Mouse (Mus musculus) spleen, adult 12 weeks (tissue): ENCODE measurements at regions not wholly inside any gene's neighbourhood (a gene's known extent, or its start where the extent isn't known, plus 50 kb on each side); places are given as distances from the start of the nearest gene placed in this dataset.

Source experiments
- DNase-seq: peaks from one replicate; pipeline ENCODE4 v3.0.0; 2022; ENCODE audit warnings: low spot score

GRCm38 (mm10) chr3:149275478-149276132 lies 285.2 kb upstream of the Adgrl2 start:
- no peak for DNase-seq

- DNase-seq, result no peak
Observed at GRCm38 (mm10) chr3:149274987-149275386, 284.6 kb upstream of the Adgrl2 start.

- DNase-seq, result no peak
Observed at GRCm38 (mm10) chr3:149273993-149274692, 283.8 kb upstream of the Adgrl2 start.

- no peak for DNase-seq
Observed at GRCm38 (mm10) chr3:149270459-149270858, 280.1 kb upstream of the Adgrl2 start.

GRCm38 (mm10) chr3:149262332-149262970 lies 272.1 kb upstream of the Adgrl2 start:
- DNase-seq, result no peak

- DNase-seq, result no peak
Observed at GRCm38 (mm10) chr3:149261764-149262163, 271.4 kb upstream of the Adgrl2 start.

GRCm38 (mm10) chr3:149258826-149259225 lies 268.5 kb upstream of the Adgrl2 start:
- no peak for DNase-seq

GRCm38 (mm10) chr3:149256891-149257290 lies 266.5 kb upstream of the Adgrl2 start:
- no peak for DNase-seq

GRCm38 (mm10) chr3:149253080-149253479 lies 262.7 kb upstream of the Adgrl2 start:
- no peak for DNase-seq

GRCm38 (mm10) chr3:149252144-149252543 lies 261.8 kb upstream of the Adgrl2 start:
- DNase-seq, result no peak

GRCm38 (mm10) chr3:149247626-149247987 lies 257.3 kb upstream of the Adgrl2 start:
- no peak for DNase-seq

- DNase-seq, result no peak
Observed at GRCm38 (mm10) chr3:149246935-149247625, 256.7 kb upstream of the Adgrl2 start.

GRCm38 (mm10) chr3:149239664-149240063 lies 249.3 kb upstream of the Adgrl2 start:
- DNase-seq, result no peak

GRCm38 (mm10) chr3:149238076-149238475 lies 247.7 kb upstream of the Adgrl2 start:
- no peak for DNase-seq

- no peak for DNase-seq
Observed at GRCm38 (mm10) chr3:149235183-149235582, 244.8 kb upstream of the Adgrl2 start.

- no peak for DNase-seq
Observed at GRCm38 (mm10) chr3:149233691-149234131, 243.4 kb upstream of the Adgrl2 start.

GRCm38 (mm10) chr3:149233191-149233641 lies 242.9 kb upstream of the Adgrl2 start:
- DNase-seq, result no peak

- DNase-seq, result no peak
Observed at GRCm38 (mm10) chr3:149231346-149231745, 241.0 kb upstream of the Adgrl2 start.

GRCm38 (mm10) chr3:149227556-149227955 lies 237.2 kb upstream of the Adgrl2 start:
- DNase-seq, result no peak

- no peak for DNase-seq
Observed at GRCm38 (mm10) chr3:149226723-149227122, 236.4 kb upstream of the Adgrl2 start.

- no peak for DNase-seq
Observed at GRCm38 (mm10) chr3:149225684-149226083, 235.3 kb upstream of the Adgrl2 start.

GRCm38 (mm10) chr3:149224271-149224670 lies 233.9 kb upstream of the Adgrl2 start:
- DNase-seq, result no peak

- no peak for DNase-seq
Observed at GRCm38 (mm10) chr3:149223776-149224175, 233.4 kb upstream of the Adgrl2 start.
